8 mouse cellular contexts compared by ENCODE assay signal in the genomic region with DNA sequence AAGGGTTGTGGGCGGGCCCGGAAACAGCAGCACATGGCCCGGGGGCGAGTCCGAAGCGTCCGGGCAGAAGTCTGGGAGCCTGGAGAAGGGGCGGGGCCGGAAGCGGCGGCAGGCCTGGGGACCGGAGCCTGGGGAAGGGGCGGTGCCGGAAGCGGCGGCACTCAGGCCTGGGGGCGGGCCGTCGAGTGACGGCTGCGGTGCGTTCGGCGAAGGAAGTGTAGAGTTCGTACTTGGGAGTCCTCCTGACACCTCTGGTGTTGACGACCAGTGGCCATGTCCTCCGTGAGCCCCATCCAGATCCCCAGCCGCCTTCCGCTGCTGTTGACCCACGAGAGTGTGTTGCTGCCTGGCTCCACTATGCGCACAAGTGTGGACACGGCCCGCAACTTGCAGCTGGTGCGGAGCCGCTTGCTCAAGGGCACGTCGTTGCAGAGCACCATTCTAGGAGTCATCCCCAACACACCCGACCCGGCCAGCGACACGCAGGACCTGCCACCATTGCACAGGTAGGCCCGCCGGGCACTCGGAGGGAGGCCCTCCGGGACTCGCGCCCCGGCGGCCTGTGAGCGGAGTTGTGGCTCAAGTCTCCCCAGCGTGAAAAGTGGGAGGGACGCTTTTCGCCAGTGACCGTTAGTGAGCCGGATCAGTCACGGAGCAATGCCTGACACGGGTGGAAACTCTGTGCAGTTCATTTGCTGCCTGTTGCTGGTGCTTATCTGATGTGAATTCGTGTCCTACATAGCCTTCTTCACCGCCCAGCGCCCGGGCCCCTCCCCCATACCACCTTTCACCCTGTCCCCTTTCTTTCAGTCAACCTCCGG. TPM values are rescaled to one million over a fixed set of nuclear protein-coding genes. Genes with fewer than 3 reads are reported as not detected.
DNase-seq lines count a peak whose midpoint lies in the region; ATAC-seq and TF ChIP-seq lines count a peak whose summit lies in the region.

A gene (plus strand): TSS at position 133 of the 821 bp plus-strand sequence.

- peaks cover 28% of the 10 kb centered on the region for H3K4me1 ChIP-seq in G1E (ENCODE audit: insufficient read depth, low read depth, low read length)
- H3K4me1 ChIP-seq in forebrain, postnatal 0 days (ENCODE audit: insufficient read depth): peaks cover 11% of the 10 kb centered on the region; the same call in 1 of the 2 replicates
- H3K4me1 ChIP-seq in lung, embryonic 15.5 days: peaks cover 10% of the 10 kb centered on the region

- WGBS in forebrain, postnatal 0 days: 3% methylated on average over 62 of the region's 62 CpGs
- under 1% methylated on average over 61 of the region's 62 CpGs for WGBS in lung, embryonic 15.5 days

- DNase-seq in G1E (ENCODE audit: low spot score): peak; percentile 95
- peak; percentile 97 to 98 for DNase-seq in cerebellum, adult 18-20 months
- peak; percentile 95 for DNase-seq in forebrain, postnatal 0 days
- peak; percentile 99 for DNase-seq in heart, postnatal 4 days
- DNase-seq in layer of hippocampus, adult 8-10 months (ENCODE audit: low spot score in 2 of 2): peak; percentile 95 to 96
- peak; percentile 97 for DNase-seq in ovary, adult 18-20 months (ENCODE audit: low spot score)
- DNase-seq in thymus, postnatal 0 days (ENCODE audit: low spot score): peak; percentile 97

- H3K9ac ChIP-seq in forebrain, postnatal 0 days: peak within 1 kb of the TSS; percentile 71
- H3K9ac ChIP-seq in lung, embryonic 15.5 days: peak within 1 kb of the TSS; percentile 62

- H3K27ac ChIP-seq in forebrain, postnatal 0 days (ENCODE audit: low read depth, low read length): peak within 1 kb of the TSS; percentile 88
- H3K27ac ChIP-seq in lung, embryonic 15.5 days: peak within 1 kb of the TSS; percentile 59

- peak; percentile 95 for ATAC-seq in G1E (ENCODE audit: extremely low read depth, insufficient number of reproducible peaks, low FRiP score, poor library complexity, severe bottlenecking)
- peak; percentile 99 for ATAC-seq in forebrain, postnatal 0 days
- ATAC-seq in lung, embryonic 15.5 days (ENCODE audit: borderline replicate concordance, extremely low read depth, low FRiP score, low TSS enrichment): peak; percentile 100

- H3K27me3 ChIP-seq in G1E (ENCODE audit: insufficient read depth, low read length): no peaks in the 10 kb centered on the region
- H3K27me3 ChIP-seq in forebrain, postnatal 0 days (ENCODE audit: insufficient read depth, low read length): no peaks in the 10 kb centered on the region
- H3K27me3 ChIP-seq in lung, embryonic 15.5 days: no peaks in the 10 kb centered on the region

- H3K36me3 ChIP-seq in G1E (replicated peaks): peaks cover 11% of the 10 kb centered on the region
- H3K36me3 ChIP-seq in forebrain, postnatal 0 days (ENCODE audit: insufficient read depth): no peaks in the 10 kb centered on the region
- H3K36me3 ChIP-seq in lung, embryonic 15.5 days: no peaks in the 10 kb centered on the region

- H3K9me3 ChIP-seq in G1E (replicated peaks): no peaks in the 10 kb centered on the region
- no peaks in the 10 kb centered on the region for H3K9me3 ChIP-seq in forebrain, postnatal 0 days (ENCODE audit: low read length)
- H3K9me3 ChIP-seq in lung, embryonic 15.5 days: no peaks in the 10 kb centered on the region

- peak within 1 kb of the TSS; percentile 98 for H3K4me3 ChIP-seq in G1E (ENCODE audit: low read depth, low read length)
- peak within 1 kb of the TSS; percentile 78 for H3K4me3 ChIP-seq in forebrain, postnatal 0 days (ENCODE audit: low read depth, low read length)
- peak within 1 kb of the TSS; percentile 89 for H3K4me3 ChIP-seq in lung, embryonic 15.5 days

- peak within 1 kb of the TSS; percentile 90 for H3K4me2 ChIP-seq in forebrain, postnatal 0 days (ENCODE audit: low read depth)
- H3K4me2 ChIP-seq in lung, embryonic 15.5 days: peak within 1 kb of the TSS; percentile 80

- no peak for TF ChIP-seq CTCF in G1E (IDR thresholded peaks at IDR 0.05; ENCODE audit: low read depth, low read length)
- no peak for TF ChIP-seq CTCF in forebrain, postnatal 0 days (IDR thresholded peaks at IDR 0.05; ENCODE audit: low read depth)

RNA-seq across cellular contexts. Expression of the gene that starts here (rescaled TPM):
- 41.9 and 42.5 TPM in 2 replicates for total RNA-seq in G1E (2014; fragmentation: Nextera tagmentation)
- total RNA-seq in G1E (2017): 70.5 and 73.4 TPM in 2 replicates
- polyA plus RNA-seq in G1E (2012): 45.9 and 47.8 TPM in 2 replicates
- 50.7 and 61.6 TPM in 2 replicates for total RNA-seq in forebrain, postnatal 0 days (2014; rRNA removed)
- polyA plus RNA-seq in forebrain, postnatal 0 days (2015; fragmentation: Nextera tagmentation; extraction: Ambion mirVana): 64.6 and 66.9 TPM in 2 replicates
- total RNA-seq in heart, postnatal 4 days (2021): 10 to 100 TPM; 56.5 to 62.3 TPM
- total RNA-seq in layer of hippocampus, adult 8-10 months (2022): 10 to 100 TPM; 79.2 to 87.2 (median 80.7) TPM
- polyA plus RNA-seq in lung, embryonic 15.5 days (2015; fragmentation: Nextera tagmentation; extraction: Ambion mirVana): 53.1 and 55.6 TPM in 2 replicates
- 66.7 and 75.0 TPM in 2 replicates for polyA plus RNA-seq in thymus, postnatal 0 days (2015; fragmentation: Nextera tagmentation; extraction: Ambion mirVana)

Comparison
In these comparisons a context has a peak if more than half of its experiments do, and no peak if none do; other contexts are left out.
1. Peak in every context shown above with its lines: DNase-seq, ATAC-seq, H3K4me3 ChIP-seq and H3K27ac ChIP-seq.